Mouse (Mus musculus) left cerebral cortex, postnatal 10 days (tissue): ENCODE data around the gene Armc10. TPM values are rescaled to one million over a fixed set of nuclear protein-coding genes. Genes with fewer than 3 reads are reported as not detected.

Experiments
- DNase-seq, 2 experiments: peaks; one replicate each; pipeline ENCODE4 v3.0.0; 2021 to 2022; ENCODE audit warnings: low spot score in 2 of 2, mixed read lengths in 1 of 2; ENCODE audit errors: extremely low spot score in 1 of 2
- intact Hi-C: fragments of 180-260 bp; cut with DNase I; formaldehyde crosslinking; loops from one replicate; pipeline ENCODE4 v1.15.1; 2025
- total RNA-seq, 2 experiments: library from RNA; stranded (reverse); gene quantifications; 2 replicates each; pipeline ENCODE4 v1.2.3; 2021

Armc10 gene
- total RNA-seq, 2 experiments from 2014 or later: 28.4 to 29.1 TPM

DNA sequence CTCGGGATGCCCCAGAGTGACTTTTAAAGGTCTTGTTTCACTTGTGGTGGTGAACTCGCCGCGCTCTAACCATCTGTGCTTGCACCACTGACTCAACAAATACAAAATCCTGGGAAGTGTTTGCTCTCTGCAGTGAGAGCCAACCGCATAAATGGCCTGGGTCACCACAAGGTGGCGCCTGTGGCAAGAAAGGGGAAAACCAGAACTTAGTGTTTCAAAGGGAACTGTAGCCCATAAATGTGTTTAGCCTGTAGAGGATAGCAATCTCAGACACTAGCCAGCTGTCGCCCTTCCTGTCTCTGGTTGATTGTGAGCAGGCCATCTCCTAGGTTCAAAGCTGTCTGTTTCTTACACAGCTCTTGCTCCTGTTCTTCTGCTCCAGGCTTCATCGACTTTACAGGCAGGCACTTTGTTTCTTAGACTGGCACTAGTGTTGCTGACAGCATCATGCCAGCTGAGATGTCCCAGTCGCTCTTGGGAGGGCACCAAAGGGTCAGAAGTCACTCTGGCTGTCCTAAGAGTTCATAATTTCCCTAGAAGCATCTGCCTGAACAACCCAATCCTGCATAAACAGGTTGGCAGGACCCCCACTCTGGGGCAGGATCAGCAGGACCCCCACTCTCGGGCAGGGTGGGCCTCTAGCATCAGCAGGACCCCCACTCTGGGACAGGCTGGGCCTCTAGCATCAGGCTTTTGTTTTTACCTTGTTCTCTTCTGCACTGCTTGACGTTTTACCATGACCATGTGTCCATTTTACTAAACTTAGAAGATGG is 13.2 kb downstream of the Armc10 start:
- peak; percentile 61 to 88 for DNase-seq
- intact Hi-C loops: loop anchor here (5.0 to 10.0 kb wide), 2 partner anchors 78 to 856 kb away; partner anchors contain the start of gene Pmpcb

DNA sequence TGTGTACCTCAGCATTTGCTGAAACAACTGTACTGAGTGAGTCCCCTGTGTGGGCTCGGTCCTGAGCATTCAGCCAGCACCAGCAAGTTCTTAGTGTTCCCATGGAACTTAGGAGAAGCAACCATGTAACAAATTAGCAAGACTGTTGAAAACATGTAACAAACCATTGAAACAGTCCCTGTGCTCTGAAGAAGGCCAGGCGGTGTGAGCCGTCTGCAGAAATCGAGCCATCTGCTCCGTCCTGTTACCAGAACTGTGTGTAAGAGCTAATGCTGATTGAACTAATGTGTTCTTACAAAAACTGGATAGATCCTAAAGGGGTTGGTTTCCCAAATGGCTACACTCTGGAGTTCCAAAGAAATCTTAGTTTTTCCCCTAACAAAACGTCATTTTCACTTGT is 15.2 kb downstream of the Armc10 start:
- DNase-seq: no peak
- intact Hi-C loops: loop anchor here (1.0 kb wide), 1 partner anchor 40 kb away; the partner anchor contains the start of gene Napepld

DNA sequence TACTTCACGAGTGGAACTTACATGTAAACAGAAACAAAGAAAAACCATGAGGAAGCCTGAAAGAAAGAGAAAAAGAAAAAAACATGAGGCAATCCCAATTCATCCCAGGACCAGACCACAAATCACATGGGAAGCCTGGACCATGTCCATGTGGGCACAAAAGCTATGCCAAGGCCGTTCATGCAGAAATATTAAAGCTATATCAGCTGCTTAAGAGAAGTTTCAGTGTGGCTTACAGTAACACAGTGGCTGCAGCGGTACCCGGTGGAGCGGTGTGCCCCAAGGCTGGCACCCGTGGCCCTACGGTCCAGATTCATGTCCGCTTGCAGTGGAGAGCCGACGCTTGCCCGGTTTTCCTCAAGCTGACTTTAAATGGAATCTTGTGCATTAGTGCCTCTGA is 17.5 kb downstream of the Armc10 start:
- DNase-seq: no peak
- intact Hi-C loops: no loop called here

DNA sequence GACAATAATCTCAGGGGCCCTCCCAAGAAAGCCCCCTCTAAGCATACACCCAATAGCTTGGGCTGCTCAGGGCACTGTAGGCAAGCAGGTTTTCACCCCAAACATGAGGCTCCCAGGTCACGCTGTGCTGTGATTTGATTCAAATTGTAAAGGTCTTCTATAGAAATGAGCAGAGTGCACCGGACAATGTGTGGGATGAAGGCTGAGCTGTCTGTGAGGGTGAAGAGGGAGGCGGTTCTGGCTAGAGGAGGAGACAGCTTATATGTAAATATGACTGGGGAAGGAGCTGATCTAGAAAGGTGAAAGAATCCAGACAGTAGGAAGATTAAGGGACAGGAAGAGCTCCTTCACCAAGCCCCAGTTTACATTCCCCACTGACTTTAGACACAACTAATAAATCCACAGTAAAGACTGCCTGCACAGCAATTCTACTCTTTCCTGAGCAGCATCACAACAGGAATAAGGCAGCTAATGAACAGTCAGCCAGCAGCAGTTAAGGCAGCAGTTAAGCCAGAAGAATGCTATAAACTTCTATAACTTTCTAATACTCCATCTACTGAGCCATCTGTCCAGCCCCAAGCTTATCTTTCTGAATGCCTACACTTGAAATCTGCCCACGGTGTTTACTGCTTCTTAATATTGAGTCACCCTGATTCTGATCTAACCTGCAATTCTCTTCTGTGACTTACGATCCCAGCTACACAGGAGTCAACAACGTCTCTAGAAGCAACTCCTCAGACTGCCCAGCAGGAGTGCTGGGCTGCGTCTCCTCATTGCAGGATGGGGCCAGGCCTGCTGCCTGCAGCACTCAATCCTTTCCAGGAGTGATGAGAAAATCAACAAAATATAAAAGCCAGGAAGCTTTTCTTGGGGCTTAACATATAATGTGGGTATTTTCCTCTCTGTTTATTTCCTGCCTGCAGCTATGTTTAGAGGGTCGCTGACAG is 21.9 kb downstream of the Armc10 start:
- no peak for DNase-seq
- intact Hi-C loops: no loop called here

DNA sequence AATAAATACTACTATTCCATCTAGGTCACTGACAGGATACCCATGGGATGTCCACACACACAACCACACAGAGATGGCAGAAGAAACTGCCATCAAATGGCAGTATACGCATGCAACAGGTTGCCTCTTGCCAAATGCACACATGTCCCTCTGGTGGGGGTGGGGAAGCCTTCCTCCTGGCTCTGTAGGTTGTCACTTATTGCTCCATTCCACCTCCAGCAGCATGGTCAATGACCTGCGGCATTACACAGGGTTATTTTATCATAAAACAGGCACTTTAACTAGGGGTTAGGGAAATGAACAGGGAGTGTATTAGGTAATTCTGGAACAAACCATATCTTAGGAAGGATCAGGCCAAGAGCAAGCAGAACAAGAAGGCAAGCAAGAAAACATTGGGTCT is 23.7 kb downstream of the Armc10 start:
- intact Hi-C loops: no loop called here
- DNase-seq: no peak

DNA sequence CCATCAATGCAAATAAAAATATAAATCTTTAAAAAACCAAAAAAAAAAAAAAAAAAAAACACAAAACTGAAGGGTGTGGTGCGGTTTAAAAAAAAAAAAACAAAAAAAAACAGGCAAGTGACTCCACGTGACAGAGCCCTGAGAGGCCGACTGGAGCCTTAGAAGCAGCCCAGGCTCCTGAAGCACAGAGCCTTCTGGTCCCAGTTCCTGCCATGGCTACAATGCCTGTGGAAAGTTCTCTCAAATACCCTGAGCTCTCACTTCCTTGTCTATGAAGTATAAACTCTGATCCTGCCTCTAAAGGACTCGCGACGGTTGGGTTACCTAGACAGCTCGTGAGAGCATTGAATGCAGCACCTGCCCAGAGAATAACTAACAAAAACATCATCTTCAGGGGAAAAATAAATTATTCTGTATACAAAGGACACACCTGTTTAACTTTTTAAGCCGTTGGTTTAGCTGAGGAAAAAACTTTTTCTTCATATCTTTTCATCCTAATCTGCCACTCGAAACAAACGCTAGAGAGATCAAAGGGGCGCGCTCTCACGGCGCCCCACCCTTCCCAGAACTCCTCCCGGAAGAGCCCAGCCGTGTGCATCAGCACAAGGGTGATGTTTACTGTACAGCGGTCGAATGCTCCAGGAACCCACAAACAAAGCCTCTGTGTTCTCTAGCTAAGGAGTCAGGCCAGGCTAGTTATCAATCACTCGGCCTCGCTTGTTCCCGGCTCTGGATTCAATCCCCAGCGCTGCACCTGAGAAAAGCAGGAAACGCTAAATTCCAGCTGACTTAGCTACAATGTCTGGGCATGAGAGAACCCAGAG is 27.4 kb downstream of the Armc10 start:
- intact Hi-C loops: no loop called here
- DNase-seq: peak in 1 of 2 experiments; percentile 42

DNA sequence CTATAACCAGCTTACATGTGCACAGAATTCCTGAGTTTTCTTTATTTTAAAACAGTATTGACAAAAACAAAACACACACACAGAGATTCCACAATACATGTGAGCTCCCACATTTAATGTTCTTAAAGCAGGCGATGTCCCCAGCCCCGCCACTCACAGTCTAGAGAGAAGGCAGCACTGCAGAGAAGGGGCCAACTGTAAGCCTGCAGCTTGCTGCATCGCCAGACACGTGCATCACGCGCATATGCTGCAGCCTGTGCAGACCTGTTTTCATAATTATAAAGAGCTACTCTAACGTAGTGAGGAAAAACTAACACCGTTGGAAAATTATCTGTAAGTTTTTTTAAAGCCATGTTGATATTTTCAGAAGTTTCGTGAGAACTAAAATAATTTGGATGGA is 28.1 kb downstream of the Armc10 start:
- no peak for DNase-seq
- intact Hi-C loops: no loop called here

DNA sequence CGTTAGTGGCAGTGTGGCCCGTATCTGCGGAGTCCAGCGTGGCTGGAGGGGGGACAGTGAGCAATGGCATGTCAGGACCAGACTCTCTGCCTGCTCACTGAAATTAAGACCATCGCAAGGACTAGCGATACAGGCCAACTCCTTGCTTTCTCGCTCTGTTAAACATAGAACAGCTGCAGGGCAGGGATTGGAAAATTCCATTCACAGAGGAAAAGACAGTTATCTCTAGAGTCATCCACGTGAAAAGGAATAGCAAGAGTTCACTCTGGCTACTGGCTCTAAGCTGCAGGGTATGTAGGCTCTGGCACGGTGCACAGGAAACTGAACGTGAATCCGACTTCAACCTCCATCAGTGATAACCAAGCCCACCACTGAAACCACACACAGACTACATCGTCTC is 29.4 kb downstream of the Armc10 start:
- intact Hi-C loops: no loop called here
- DNase-seq: no peak

DNA sequence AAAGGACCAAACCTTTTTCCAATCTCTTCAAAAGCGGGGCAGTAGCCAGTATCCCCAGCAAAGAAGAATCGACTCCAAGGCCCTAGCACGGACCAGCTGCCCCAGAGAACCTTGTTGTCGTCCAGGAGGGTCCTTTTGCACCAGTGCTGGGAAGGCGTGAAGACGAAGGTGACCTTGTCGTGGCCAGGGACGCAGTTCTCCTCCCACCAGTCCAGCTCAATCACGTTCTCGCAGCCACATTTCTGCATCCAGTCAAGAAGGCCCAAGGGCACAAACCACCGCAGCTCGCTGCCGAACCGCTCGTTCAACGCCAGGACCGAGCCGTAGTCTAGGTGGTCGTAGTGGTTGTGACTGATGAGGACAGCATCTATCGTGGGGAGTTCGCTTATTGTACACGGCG is 29.9 kb downstream of the Armc10 start:
- no peak for DNase-seq
- intact Hi-C loops: no loop called here

DNA sequence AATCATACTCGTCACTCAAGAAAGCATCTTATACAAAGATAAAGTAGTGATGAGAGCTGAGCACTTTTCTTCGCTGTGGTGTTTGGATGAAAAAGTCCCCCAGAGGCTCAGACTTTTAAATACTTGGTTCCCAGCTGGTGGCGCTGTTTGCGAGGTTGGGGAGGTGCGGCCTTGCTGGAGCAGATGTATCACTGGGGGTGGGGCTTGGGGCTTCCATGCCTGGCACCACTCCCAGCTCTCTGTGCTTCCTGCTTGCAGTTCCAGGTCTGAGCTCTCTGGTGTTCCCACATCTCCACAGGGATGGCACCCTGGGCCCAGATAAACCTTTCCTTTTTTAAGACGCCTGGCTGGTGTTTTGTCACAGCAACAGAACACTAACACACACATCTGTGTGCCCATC is 32.3 kb downstream of the Armc10 start:
- intact Hi-C loops: no loop called here
- DNase-seq: peak in 1 of 2 experiments; percentile 75

DNA sequence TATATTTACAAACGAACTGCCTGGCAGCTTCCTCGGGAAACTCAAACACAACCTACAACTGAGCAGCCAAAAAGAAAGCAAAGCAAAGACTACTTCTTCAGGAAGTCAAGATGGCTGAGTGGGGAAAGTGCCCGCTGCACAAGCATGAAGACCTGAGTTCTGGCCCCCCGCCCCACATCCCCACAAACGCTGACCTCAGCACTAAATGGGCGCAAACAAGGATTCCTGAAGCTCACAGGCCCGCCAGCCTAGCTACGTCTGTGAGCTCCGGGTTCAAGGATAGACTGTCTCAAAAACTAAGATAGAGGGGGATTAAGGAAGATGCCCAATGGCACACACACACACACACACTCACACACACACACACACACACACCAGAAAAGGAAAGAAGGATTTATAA is 32.8 kb downstream of the Armc10 start:
- DNase-seq: no peak
- intact Hi-C loops: no loop called here

DNA sequence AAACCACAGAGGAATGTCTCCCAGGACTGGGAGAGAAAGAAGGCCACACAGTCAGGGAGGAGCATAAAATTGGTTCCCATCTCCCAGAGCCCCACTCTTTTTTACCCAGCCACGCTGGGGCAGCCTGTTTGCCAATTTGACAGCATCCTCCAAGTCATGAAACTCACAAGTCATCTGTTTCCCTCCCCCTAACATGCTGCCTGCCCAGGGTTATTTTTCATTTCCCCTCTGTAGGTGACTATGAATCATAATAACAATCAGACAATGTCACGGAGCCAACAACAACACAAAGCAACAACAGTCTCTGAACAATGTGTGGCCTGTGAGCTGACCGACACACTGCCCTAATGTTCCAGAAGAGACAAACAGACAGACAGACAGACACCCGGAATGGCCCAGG is 34.4 kb downstream of the Armc10 start:
- intact Hi-C loops: no loop called here
- no peak for DNase-seq

DNA sequence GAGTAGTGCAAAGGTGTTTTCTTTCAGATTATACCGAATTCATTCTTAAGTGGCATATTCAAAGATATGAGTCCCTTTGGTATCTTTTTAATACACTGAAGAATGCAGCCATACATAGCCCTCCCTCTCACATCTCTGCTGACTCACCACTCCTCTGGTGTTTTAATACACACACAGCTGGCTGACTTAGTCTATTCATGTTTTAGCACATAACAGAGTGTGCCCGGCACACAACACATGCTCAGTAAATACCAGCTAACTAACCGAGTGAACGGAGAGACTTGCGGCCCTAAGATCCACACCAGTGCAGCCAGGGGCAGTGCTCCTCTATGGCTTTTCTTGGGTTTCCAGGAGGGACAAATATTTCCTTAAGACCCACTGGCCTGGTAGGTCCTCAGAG is 35.3 kb downstream of the Armc10 start:
- intact Hi-C loops: no loop called here
- DNase-seq: no peak

DNA sequence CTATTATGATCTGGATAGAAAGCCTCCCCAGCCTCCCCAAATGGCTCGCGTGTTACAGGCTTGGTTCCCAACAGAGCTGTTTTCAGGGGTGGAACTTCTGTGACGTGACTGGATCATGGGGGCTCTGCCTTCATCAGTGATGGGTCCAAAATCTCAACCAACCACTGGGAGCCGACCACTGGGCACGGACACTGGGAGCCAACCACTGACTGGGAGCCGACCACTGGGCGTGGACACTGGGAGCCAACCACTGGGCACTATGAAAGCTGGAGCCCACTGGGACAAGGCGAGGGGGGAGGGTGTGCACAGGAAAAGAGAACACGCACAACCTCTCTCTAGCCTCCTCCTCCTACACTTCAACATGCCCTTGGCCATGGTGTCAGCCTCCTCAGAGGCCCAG is 38.2 kb downstream of the Armc10 start:
- intact Hi-C loops: no loop called here
- DNase-seq: no peak

DNA sequence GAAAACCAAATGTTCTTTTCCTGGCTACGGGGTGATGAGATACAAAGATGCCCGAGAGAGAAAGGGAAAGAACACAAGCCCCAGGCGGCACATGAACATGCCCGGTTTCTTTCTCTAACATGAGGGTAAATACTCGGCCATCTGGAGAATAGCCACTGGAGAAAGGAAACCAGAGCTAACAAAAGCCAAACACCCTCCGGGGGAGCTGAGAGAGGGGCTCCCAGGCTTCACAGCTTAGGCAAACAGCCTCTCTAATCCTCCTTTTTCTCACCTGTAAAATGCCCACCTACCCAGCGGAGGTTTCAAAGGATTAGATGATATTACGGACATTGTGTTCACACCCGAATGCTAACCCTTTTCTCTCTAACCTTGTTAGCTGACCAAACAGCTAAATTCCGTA is 39.4 kb downstream of the Armc10 start:
- no peak for DNase-seq
- intact Hi-C loops: no loop called here

DNA sequence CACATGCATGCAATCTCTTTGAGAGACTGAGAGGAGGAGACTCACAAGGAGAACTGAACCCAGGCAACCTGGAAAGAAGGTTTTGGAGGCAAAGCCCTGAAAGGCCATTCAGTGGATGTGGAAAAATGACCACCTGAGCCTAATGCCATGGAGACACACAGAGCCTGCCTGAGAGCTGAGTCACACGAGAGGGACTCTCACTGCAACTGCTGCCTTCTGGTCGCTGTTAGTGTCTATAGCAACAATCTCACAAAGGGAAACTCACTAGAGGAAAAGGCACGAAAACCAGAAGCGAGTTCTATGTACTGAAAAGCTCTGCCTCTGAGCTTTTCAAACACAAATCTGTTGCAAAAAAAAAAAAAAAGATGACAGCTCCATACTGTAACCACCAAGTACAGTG is 41.4 kb downstream of the Armc10 start:
- intact Hi-C loops: no loop called here
- no peak for DNase-seq

DNA sequence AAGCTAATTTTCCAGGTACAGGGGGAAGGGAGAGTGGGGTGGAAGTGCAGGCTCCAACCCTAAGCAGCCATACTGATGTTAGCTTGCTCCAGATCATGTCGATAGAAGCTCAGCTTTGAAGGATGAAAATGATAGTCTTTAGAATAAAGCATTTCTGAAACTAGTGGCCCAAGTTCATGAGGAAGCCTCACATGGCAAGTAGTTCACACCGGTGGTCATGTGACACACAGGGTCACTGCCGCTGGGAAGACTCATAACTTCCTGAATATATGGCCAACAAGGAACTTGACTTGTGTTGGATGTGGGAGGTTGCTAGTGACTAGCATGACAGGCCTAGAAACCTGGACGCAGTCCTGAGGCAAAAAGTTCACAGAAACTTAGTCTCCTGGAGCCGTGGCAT is 46.6 kb downstream of the Armc10 start:
- DNase-seq: no peak
- intact Hi-C loops: no loop called here

DNA sequence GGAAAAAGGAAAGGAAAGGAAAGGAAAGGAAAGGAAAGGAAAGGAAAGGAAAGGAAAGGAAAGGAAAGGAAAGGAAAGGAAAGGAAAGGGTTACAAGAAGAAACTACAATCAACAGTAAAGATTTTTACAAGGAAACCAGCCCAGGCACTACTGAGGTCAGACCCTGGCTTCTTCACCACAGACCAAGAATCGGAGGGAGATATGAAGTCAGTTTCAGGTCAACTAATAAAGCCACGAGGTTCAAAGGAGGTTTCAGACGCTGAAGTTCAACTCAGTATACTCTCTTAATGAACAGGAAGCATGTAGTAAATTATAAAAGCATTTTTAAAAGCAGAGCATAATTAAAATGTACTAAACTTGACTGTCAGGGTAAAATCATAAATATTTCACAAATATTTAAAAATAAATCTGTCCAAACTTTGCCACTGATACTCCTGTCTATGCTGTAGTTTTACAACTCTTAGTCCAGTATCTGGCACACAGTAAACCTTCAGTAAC is 47.8 kb downstream of the Armc10 start:
- no peak for DNase-seq
- intact Hi-C loops: no loop called here

DNA sequence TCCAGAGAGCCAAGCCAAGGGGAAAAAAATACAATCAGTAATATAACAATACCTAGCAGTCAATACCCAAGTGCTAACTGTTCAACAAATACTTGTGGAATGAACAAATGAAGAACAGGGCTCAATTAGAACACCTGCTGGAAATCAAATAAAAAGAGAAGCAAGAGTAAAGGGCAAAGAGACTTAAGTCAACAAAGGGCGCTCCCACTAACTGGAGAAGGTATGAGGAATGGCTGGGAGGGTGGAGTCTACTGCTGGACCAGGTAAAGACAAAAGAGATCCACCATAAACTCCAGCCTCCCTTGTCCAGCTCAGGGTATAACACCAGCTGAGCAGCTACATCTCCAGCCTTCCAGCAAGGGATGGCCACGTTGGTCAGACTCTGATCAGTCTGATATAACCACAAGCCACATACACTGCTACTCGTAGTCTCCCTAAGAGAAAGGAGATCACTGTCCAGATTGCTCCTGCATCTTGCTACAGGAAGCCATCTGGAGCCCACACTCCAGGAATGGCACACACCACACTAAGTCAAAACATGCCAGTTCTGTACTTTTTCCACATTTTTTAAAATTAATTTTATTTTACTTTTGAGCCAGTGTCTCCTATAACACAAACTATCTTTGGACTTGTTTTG is 49.4 kb downstream of the Armc10 start:
- no peak for DNase-seq
- intact Hi-C loops: no loop called here
